Mouse (Mus musculus): ENCODE results near the gene Car7.

GRCm38 (mm10) chr8:104535378-104535777 lies 889 bp downstream of the Car7 start:
- TF ChIP-seq POLR2A (IDR thresholded peaks at IDR 0.05; ENCODE audit: low read depth, low read length), result no peak
- TF ChIP-seq CTCF (conservative IDR thresholded peaks at IDR 0.05; ENCODE audit: insufficient read depth, insufficient read length, low read depth, low read length), result no peak

All from kidney, adult 2 months (tissue).